Mouse (Mus musculus): ENCODE results near the gene Csdc2. TPM values are rescaled to one million over a fixed set of nuclear protein-coding genes. Genes with fewer than 3 reads are reported as not detected.

The Csdc2 gene
- polyA plus RNA-seq, 2 experiments, result 14.3 to 16.2 TPM

DNA sequence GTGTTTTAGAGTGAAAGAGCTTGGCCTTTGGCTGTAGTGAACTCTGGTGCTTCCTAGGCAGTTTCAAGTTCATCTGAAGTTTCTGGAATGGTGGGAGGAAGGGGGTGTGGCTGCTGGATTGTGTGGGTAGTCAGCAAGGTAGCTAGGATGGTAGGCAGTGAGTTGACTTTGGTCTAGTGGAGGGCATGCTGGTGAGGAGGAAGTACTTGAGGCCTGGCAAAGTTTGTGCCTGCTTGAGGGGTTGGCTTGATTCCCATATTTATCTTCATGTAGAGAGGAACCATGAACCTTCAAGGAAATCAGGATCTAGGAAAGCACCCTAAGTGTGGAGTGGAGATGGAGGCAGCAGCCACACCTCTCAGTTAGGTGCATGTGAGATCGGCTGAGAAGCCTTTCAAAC, 42.6 kb upstream of the Csdc2 start:
- H3K36me3 ChIP-seq (ENCODE audit: control insufficient read depth, insufficient read depth, low read length), result peaks cover 65% of the 10 kb centered on the region

DNA sequence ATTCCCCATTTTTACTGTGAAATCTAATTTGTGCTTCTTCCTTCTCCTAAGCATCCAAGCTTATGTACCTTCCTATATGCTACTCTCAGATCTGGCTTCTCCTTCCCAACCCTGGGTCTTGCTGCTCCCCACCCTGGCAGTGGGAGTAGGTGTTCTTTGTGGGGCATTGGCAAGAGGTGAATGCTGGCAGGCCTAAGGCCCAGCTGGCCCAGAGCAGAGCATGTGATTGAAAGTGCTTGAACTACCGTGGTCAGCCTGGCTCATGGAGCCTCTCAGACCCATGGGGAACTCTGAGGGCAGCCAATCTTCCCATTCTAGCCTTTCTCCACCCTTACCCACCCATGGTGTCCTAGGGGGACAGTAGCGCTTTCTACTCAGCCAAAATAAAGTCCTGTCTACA, 40.2 kb upstream of the Csdc2 start:
- TF ChIP-seq POLR2A (IDR thresholded peaks at IDR 0.05; ENCODE audit: borderline replicate concordance, extremely low read depth, insufficient read depth, insufficient read length), result no peak
- H3K27ac ChIP-seq (replicated peaks; ENCODE audit: low read depth, low read length), result no peak overlapping the region
- no peak for DNase-seq (ENCODE audit: low spot score)
- H3K36me3 ChIP-seq (ENCODE audit: control insufficient read depth, insufficient read depth, low read length), result peaks cover 61% of the 10 kb centered on the region
- no peaks in the 10 kb centered on the region for H3K27me3 ChIP-seq (ENCODE audit: control insufficient read depth, insufficient read depth, low read length)
- WGBS, result 87% methylated on average over 2 of the region's 2 CpGs
- no peak overlapping the region for H3K9ac ChIP-seq (ENCODE audit: low read depth, low read length, severe bottlenecking)
- H3K4me3 ChIP-seq (replicated peaks; ENCODE audit: low read length), result no peak overlapping the region
- H3K4me2 ChIP-seq (replicated peaks; ENCODE audit: low read depth, low read length, severe bottlenecking), result no peak overlapping the region
- no peaks in the 10 kb centered on the region for H3K4me1 ChIP-seq (ENCODE audit: control insufficient read depth, insufficient read depth, low read length)
- no peaks in the 10 kb centered on the region for H3K9me3 ChIP-seq (ENCODE audit: control insufficient read depth, low read length)
- no peak for ATAC-seq (ENCODE audit: low FRiP score, low read depth)

More for the DNA sequence above, 42.6 kb upstream of the Csdc2 start:
- Histone ChIP-seq H3K9ac (ENCODE audit: low read depth, low read length, severe bottlenecking) (no peak overlapping the region), H3K4me2 (replicated peaks; ENCODE audit: low read depth, low read length, severe bottlenecking) (no peak overlapping the region), H3K4me3 (replicated peaks; ENCODE audit: low read length) (no peak overlapping the region), H3K27me3 (ENCODE audit: control insufficient read depth, insufficient read depth, low read length) (no peaks in the 10 kb centered on the region), H3K27ac (replicated peaks; ENCODE audit: low read depth, low read length) (no peak overlapping the region), H3K4me1 (ENCODE audit: control insufficient read depth, insufficient read depth, low read length) (no peaks in the 10 kb centered on the region), H3K9me3 (ENCODE audit: control insufficient read depth, low read length) (no peaks in the 10 kb centered on the region)
- TF ChIP-seq POLR2A (IDR thresholded peaks at IDR 0.05; ENCODE audit: borderline replicate concordance, extremely low read depth, insufficient read depth, insufficient read length), result no peak
- WGBS, result 69% methylated on average over 1 of the region's 1 CpGs
- no peak for ATAC-seq (ENCODE audit: low FRiP score, low read depth)
- DNase-seq (ENCODE audit: low spot score), result no peak

DNA sequence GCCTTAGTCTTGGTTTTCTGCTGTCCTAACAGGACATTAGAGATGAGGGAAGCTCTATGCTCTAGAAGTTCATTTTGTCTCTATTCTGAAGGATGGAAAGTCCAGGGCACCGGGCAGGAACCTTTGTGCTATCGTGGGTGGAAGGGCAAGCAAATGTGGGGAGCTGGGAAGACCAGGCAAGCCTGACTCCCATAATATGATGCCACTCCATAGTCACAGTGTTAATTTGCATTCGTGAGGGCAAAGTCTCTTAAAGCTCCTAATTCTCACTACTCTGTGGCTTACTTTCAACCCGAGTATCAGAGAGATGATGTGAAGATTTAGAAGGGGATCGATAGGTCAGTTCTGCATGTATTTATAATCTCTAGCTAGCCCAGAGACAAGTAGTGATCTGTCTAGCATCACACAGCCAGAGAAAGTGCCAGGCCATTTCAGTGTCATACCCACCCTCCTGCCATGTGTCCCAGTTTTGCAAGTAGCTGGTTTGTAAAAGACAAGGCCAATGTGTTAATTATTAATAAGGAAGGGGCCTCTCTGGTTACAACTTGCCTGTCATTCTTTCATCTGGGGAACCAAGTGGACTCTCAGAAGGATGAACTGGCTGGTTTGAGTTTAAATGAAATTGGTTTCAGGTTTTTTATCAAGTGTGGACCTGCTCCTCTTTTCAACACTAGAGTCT, 38.8 kb upstream of the Csdc2 start:
- H3K4me2 ChIP-seq (replicated peaks; ENCODE audit: low read depth, low read length, severe bottlenecking), result no peak overlapping the region
- no peak overlapping the region for H3K9ac ChIP-seq (ENCODE audit: low read depth, low read length, severe bottlenecking)
- no peak for TF ChIP-seq POLR2A (IDR thresholded peaks at IDR 0.05; ENCODE audit: borderline replicate concordance, extremely low read depth, insufficient read depth, insufficient read length)
- H3K4me1 ChIP-seq (ENCODE audit: control insufficient read depth, insufficient read depth, low read length), result no peaks in the 10 kb centered on the region
- H3K4me3 ChIP-seq (replicated peaks; ENCODE audit: low read length), result no peak overlapping the region
- H3K9me3 ChIP-seq (ENCODE audit: control insufficient read depth, low read length), result no peaks in the 10 kb centered on the region
- WGBS, result 94% methylated on average over 5 of the region's 5 CpGs
- H3K27me3 ChIP-seq (ENCODE audit: control insufficient read depth, insufficient read depth, low read length), result no peaks in the 10 kb centered on the region
- H3K36me3 ChIP-seq (ENCODE audit: control insufficient read depth, insufficient read depth, low read length), result peaks cover 59% of the 10 kb centered on the region
- ATAC-seq (ENCODE audit: low FRiP score, low read depth), result no peak
- no peak for DNase-seq (ENCODE audit: low spot score)
- no peak overlapping the region for H3K27ac ChIP-seq (replicated peaks; ENCODE audit: low read depth, low read length)

DNA sequence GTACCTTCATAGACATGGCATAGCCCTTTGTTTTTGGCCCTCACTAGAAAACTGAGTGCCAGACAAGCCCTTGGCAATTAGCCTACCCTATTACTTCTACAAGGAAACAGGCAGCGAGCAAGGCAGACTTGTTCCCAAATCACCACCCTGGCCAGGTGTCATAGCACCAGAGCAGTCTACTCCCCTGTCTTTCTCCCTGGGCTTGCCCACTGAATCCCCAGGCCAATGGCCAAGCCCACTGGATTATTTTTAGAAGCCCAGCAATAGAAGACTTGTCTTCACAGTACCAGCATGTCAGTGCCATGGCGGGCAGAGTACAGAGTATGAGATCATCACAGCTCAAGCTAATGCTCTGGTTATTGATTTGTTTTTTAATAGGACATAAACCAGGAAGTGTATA, 37.8 kb upstream of the Csdc2 start:
- ATAC-seq (ENCODE audit: low FRiP score, low read depth) (no peak), DNase-seq (ENCODE audit: low spot score) (no peak)
- H3K27me3 ChIP-seq (ENCODE audit: control insufficient read depth, insufficient read depth, low read length), result no peaks in the 10 kb centered on the region
- H3K9ac ChIP-seq (ENCODE audit: low read depth, low read length, severe bottlenecking), result no peak overlapping the region
- no peak overlapping the region for H3K4me3 ChIP-seq (replicated peaks; ENCODE audit: low read length)
- H3K27ac ChIP-seq (replicated peaks; ENCODE audit: low read depth, low read length), result no peak overlapping the region
- no peak for TF ChIP-seq POLR2A (IDR thresholded peaks at IDR 0.05; ENCODE audit: borderline replicate concordance, extremely low read depth, insufficient read depth, insufficient read length)
- no peaks in the 10 kb centered on the region for H3K9me3 ChIP-seq (ENCODE audit: control insufficient read depth, low read length)
- peaks cover 63% of the 10 kb centered on the region for H3K36me3 ChIP-seq (ENCODE audit: control insufficient read depth, insufficient read depth, low read length)
- H3K4me1 ChIP-seq (ENCODE audit: control insufficient read depth, insufficient read depth, low read length), result no peaks in the 10 kb centered on the region
- 90% methylated on average over 2 of the region's 2 CpGs for WGBS
- H3K4me2 ChIP-seq (replicated peaks; ENCODE audit: low read depth, low read length, severe bottlenecking), result no peak overlapping the region

DNA sequence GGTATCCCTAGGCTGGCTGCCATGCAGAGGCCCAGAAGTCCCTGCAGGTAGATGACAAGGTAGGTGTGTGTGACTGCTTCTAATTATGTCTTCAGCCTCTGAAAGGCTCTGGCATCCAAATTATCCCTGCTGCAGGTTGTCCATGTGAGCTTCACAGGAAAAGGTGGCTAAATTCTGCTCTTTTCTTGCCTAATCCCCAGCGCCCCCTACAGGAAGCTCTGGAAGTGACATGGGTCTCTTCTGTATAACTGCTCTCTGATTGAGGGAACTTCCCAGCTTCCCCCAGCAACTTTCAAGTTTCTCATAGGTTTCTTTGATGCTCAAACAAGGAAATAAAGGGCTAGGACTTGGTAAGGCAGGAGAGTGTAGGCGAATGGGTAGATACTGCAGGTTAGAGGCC, 31.6 kb upstream of the Csdc2 start:
- DNase-seq (ENCODE audit: low spot score), result peak; percentile 45
- H3K27me3 ChIP-seq (ENCODE audit: control insufficient read depth, insufficient read depth, low read length), result no peaks in the 10 kb centered on the region
- no peak overlapping the region for H3K4me2 ChIP-seq (replicated peaks; ENCODE audit: low read depth, low read length, severe bottlenecking)
- no peak for TF ChIP-seq POLR2A (IDR thresholded peaks at IDR 0.05; ENCODE audit: borderline replicate concordance, extremely low read depth, insufficient read depth, insufficient read length)
- no peaks in the 10 kb centered on the region for H3K9me3 ChIP-seq (ENCODE audit: control insufficient read depth, low read length)
- no peak for ATAC-seq (ENCODE audit: low FRiP score, low read depth)
- peaks cover 86% of the 10 kb centered on the region for H3K36me3 ChIP-seq (ENCODE audit: control insufficient read depth, insufficient read depth, low read length)
- WGBS, result 40% methylated on average over 2 of the region's 2 CpGs
- H3K27ac ChIP-seq (replicated peaks; ENCODE audit: low read depth, low read length), result no peak overlapping the region
- no peak overlapping the region for H3K4me3 ChIP-seq (replicated peaks; ENCODE audit: low read length)
- H3K9ac ChIP-seq (ENCODE audit: low read depth, low read length, severe bottlenecking), result no peak overlapping the region
- H3K4me1 ChIP-seq (ENCODE audit: control insufficient read depth, insufficient read depth, low read length), result no peaks in the 10 kb centered on the region
